Mouse (Mus musculus) thymus, adult 2 months (tissue): ENCODE data around the gene Plekha6. TPM values are rescaled to one million over a fixed set of nuclear protein-coding genes. Genes with fewer than 3 reads are reported as not detected.
A peak's percentile ranks its signal among the peaks of the same experiment; 100 is the strongest.

Source experiments
- DNase-seq: peaks from one replicate; pipeline ENCODE4 v3.0.0; 2021
- H3K27ac ChIP-seq: fragments of 200-500 bp; 2 replicates; pipeline ENCODE4 v1.5.1; 2012; ENCODE audit warnings: low read length, control low read depth; ENCODE audit not compliant: control insufficient read depth, insufficient read depth
- H3K27me3 ChIP-seq: fragments of 200-500 bp; 2 replicates; pipeline ENCODE4 v1.6.1; 2012; ENCODE audit warnings: mild to moderate bottlenecking, low read length, moderate library complexity, mixed read lengths; ENCODE audit not compliant: control insufficient read depth, insufficient read depth
- H3K36me3 ChIP-seq: fragments of 200-500 bp; 2 replicates; pipeline ENCODE4 v1.6.1; 2012; ENCODE audit warnings: mild to moderate bottlenecking, low read length, moderate library complexity; ENCODE audit not compliant: control insufficient read depth, insufficient read depth
- H3K4me1 ChIP-seq: fragments of 200-500 bp; replicated peaks from 2 replicates; pipeline ENCODE4 v1.6.1; 2012; ENCODE audit warnings: low read length; ENCODE audit not compliant: control insufficient read depth, insufficient read depth
- H3K4me3 ChIP-seq: fragments of 200-500 bp; 2 replicates; pipeline ENCODE4 v1.5.1; 2012; ENCODE audit warnings: mild to moderate bottlenecking, low read length, control low read depth, moderate library complexity; ENCODE audit not compliant: control insufficient read depth, insufficient read depth
- CTCF ChIP-seq: fragments of 200-500 bp; IDR thresholded peaks from 2 replicates; pipeline ENCODE4 v1.5.1; 2012; ENCODE audit warnings: mild to moderate bottlenecking, control low read depth, low read length, moderate library complexity, borderline replicate concordance; ENCODE audit not compliant: control insufficient read depth, poor library complexity, insufficient read depth; ENCODE audit errors: extremely low read depth
- POLR2A ChIP-seq: fragments of 200-500 bp; IDR thresholded peaks from 2 replicates; pipeline ENCODE4 v1.6.1; 2012; ENCODE audit warnings: mild to moderate bottlenecking, low read length, control low read depth, moderate library complexity; ENCODE audit not compliant: control insufficient read depth, poor library complexity, insufficient read depth; ENCODE audit errors: extremely low read depth
- WGBS: fragments of 180-500 bp; shearing (Covaris S2); methylation state at CpG from one replicate; pipeline ENCODE4 v1.1.7; 2018; 5-methylcytosine and 5-hydroxymethylcytosine counted together
- polyA plus RNA-seq: library from polyadenylated mRNA; depleted of rRNA; stranded (reverse); fragments of >200 nt; gene quantifications from 2 replicates; pipeline ENCODE4 v1.2.3, GENCODE M21; 2012

Gene Plekha6
- polyA plus RNA-seq, 1 experiment: 9.4 TPM

GRCm38 (mm10) chr1:133135808-133136207 lies 28.2 kb upstream of the Plekha6 start:
- 33% methylated on average over 5 of the region's 5 CpGs for WGBS
- no peak for TF ChIP-seq POLR2A
- no peak for TF ChIP-seq CTCF
- Histone ChIP-seq H3K4me3 (no peak overlapping the region), H3K36me3 (peaks cover 49% of the 10 kb centered on the region), H3K27ac (no peak overlapping the region), H3K4me1 (peaks cover 3% of the 10 kb centered on the region; the same call in 1 of the 2 replicates), H3K27me3 (no peaks in the 10 kb centered on the region)
- DNase-seq: no peak

GRCm38 (mm10) chr1:133138401-133138800 lies 25.6 kb upstream of the Plekha6 start:
- TF ChIP-seq POLR2A: no peak
- no peak for TF ChIP-seq CTCF
- peaks cover 3% of the 10 kb centered on the region; the same call in 1 of the 2 replicates for H3K4me1 ChIP-seq
- H3K36me3 ChIP-seq: peaks cover 52% of the 10 kb centered on the region
- WGBS: 64% methylated on average over 1 of the region's 1 CpGs
- H3K27me3 ChIP-seq: no peaks in the 10 kb centered on the region
- no peak overlapping the region for H3K4me3 ChIP-seq
- no peak overlapping the region for H3K27ac ChIP-seq
- no peak for DNase-seq

GRCm38 (mm10) chr1:133146014-133147009 lies 17.7 kb upstream of the Plekha6 start:
- H3K27me3 ChIP-seq: no peaks in the 10 kb centered on the region
- H3K4me3 ChIP-seq: no peak overlapping the region
- no peaks in the 10 kb centered on the region for H3K4me1 ChIP-seq
- peak; percentile 18; the same call in 1 of the 2 replicates for TF ChIP-seq CTCF
- no peak for TF ChIP-seq POLR2A
- H3K27ac ChIP-seq: no peak overlapping the region
- WGBS: 63% methylated on average over 22 of the region's 22 CpGs
- peak; percentile 49 for DNase-seq
- no peaks in the 10 kb centered on the region for H3K36me3 ChIP-seq

GRCm38 (mm10) chr1:133147324-133147723 lies 16.7 kb upstream of the Plekha6 start:
- Histone ChIP-seq H3K4me3 (no peak overlapping the region), H3K27ac (no peak overlapping the region), H3K36me3 (no peaks in the 10 kb centered on the region), H3K27me3 (no peaks in the 10 kb centered on the region), H3K4me1 (no peaks in the 10 kb centered on the region)
- WGBS: 89% methylated on average over 5 of the region's 5 CpGs
- DNase-seq: no peak
- TF ChIP-seq POLR2A (no peak), CTCF (no peak)

GRCm38 (mm10) chr1:133148122-133148521 lies 15.9 kb upstream of the Plekha6 start:
- Histone ChIP-seq H3K4me1 (no peaks in the 10 kb centered on the region), H3K27me3 (no peaks in the 10 kb centered on the region), H3K27ac (no peak overlapping the region), H3K36me3 (no peaks in the 10 kb centered on the region), H3K4me3 (no peak overlapping the region)
- DNase-seq: no peak
- 96% methylated on average over 8 of the region's 8 CpGs for WGBS
- no peak for TF ChIP-seq CTCF
- TF ChIP-seq POLR2A: no peak

- DNase-seq: peak; percentile 37
- WGBS: 84% methylated on average over 2 of the region's 2 CpGs
- TF ChIP-seq CTCF (no peak), POLR2A (no peak)
- no peaks in the 10 kb centered on the region for H3K4me1 ChIP-seq
- H3K27ac ChIP-seq: no peak overlapping the region
- H3K4me3 ChIP-seq: no peak overlapping the region
- no peaks in the 10 kb centered on the region for H3K36me3 ChIP-seq
- no peaks in the 10 kb centered on the region for H3K27me3 ChIP-seq
Measured at GRCm38 (mm10) chr1:133150556-133150955, 13.5 kb upstream of the Plekha6 start.
